Mouse (Mus musculus): ENCODE data around the gene Calhm1.

GRCm38 (mm10) chr19:47176916-47177505 lies 33.0 kb upstream of the Calhm1 start:
- TF ChIP-seq CTCF (IDR thresholded peaks at IDR 0.05; ENCODE audit: extremely low read depth, insufficient read depth, insufficient read length, insufficient replicate concordance) (no peak), POLR2A (IDR thresholded peaks at IDR 0.05; ENCODE audit: low read depth, low read length) (no peak)

Data from spleen, adult 2 months (tissue).